Mouse (Mus musculus): ENCODE results near the gene Ythdf1. TPM values are rescaled to one million over a fixed set of nuclear protein-coding genes. Genes with fewer than 3 reads are reported as not detected.

Ythdf1 gene
- polyA plus RNA-seq, 1 experiment from 2014 or later, result 21.6 TPM

DNA sequence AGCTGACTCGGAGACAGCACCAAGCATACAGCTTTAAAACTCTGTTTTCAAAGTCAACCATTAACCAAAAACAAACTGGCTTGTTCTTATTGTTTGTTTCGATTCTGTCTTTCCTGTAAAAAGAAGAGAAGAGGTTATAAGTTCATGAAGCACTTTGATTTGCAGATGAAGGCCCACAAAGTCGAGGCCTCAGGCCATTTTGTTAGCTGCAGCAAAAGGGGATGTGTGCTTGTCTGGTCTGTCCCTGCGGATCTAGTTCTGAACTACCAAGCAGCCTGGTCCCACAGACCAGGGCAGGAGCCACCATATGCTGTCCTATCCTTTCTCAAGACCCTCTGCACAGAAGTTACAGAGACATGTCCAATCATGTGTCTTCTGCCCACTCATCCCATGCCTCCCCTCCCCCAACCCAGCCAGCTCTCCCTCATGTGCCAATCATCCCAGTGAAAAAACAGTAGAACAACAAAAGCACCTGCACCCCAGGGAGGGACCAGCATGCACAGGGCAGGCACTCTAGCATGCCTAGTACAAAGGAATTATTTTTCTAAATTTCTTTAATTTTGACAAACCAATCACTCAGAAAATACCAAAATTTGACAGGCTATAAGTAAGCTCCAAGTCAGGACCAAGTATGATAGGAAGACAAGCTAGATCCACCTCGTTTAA lies 15.1 kb downstream of the Ythdf1 start:
- H3K27me3 ChIP-seq, result no peaks in the 10 kb centered on the region
- no peak for ATAC-seq (ENCODE audit: insufficient read depth)
- H3K27ac ChIP-seq (replicated peaks), result no peak overlapping the region
- H3K4me1 ChIP-seq (replicated peaks), result peaks cover 8% of the 10 kb centered on the region; the same call in 1 of the 2 replicates
- no peak overlapping the region for H3K9ac ChIP-seq
- 58% methylated on average over 5 of the region's 5 CpGs for WGBS (ENCODE audit: insufficient replicate concordance)
- H3K36me3 ChIP-seq (replicated peaks), result peaks cover 42% of the 10 kb centered on the region
- H3K9me3 ChIP-seq (replicated peaks), result no peaks in the 10 kb centered on the region
- H3K4me3 ChIP-seq (replicated peaks), result no peak overlapping the region
- no peak overlapping the region for H3K4me2 ChIP-seq

GRCm38 (mm10) chr2:180904435-180905208 lies 16.1 kb downstream of the Ythdf1 start:
- H3K4me2 ChIP-seq, result no peak overlapping the region

GRCm38 (mm10) chr2:180902086-180902485 lies 18.7 kb downstream of the Ythdf1 start:
- no peak overlapping the region for H3K4me3 ChIP-seq (replicated peaks)
- 49% methylated on average over 2 of the region's 2 CpGs for WGBS (ENCODE audit: insufficient replicate concordance)
- H3K4me2 ChIP-seq, result no peak overlapping the region
- H3K9me3 ChIP-seq (replicated peaks), result no peaks in the 10 kb centered on the region
- H3K9ac ChIP-seq, result no peak overlapping the region
- no peak for ATAC-seq (ENCODE audit: insufficient read depth)
- H3K27me3 ChIP-seq, result peaks cover 7% of the 10 kb centered on the region
- H3K27ac ChIP-seq (replicated peaks), result no peak overlapping the region
- peaks cover 15% of the 10 kb centered on the region for H3K36me3 ChIP-seq (replicated peaks)
- H3K4me1 ChIP-seq (replicated peaks), result peaks cover 8% of the 10 kb centered on the region; the same call in 1 of the 2 replicates

More at GRCm38 (mm10) chr2:180904435-180905208, 16.1 kb downstream of the Ythdf1 start:
- H3K9me3 ChIP-seq (replicated peaks), result no peaks in the 10 kb centered on the region
- no peaks in the 10 kb centered on the region for H3K27me3 ChIP-seq
- ATAC-seq (ENCODE audit: insufficient read depth), result no peak
- H3K27ac ChIP-seq (replicated peaks), result no peak overlapping the region
- H3K4me1 ChIP-seq (replicated peaks), result peaks cover 8% of the 10 kb centered on the region; the same call in 1 of the 2 replicates
- no peak overlapping the region for H3K9ac ChIP-seq
- 86% methylated on average over 18 of the region's 18 CpGs for WGBS (ENCODE audit: insufficient replicate concordance)
- H3K36me3 ChIP-seq (replicated peaks), result peaks cover 32% of the 10 kb centered on the region
- no peak overlapping the region for H3K4me3 ChIP-seq (replicated peaks)

DNA sequence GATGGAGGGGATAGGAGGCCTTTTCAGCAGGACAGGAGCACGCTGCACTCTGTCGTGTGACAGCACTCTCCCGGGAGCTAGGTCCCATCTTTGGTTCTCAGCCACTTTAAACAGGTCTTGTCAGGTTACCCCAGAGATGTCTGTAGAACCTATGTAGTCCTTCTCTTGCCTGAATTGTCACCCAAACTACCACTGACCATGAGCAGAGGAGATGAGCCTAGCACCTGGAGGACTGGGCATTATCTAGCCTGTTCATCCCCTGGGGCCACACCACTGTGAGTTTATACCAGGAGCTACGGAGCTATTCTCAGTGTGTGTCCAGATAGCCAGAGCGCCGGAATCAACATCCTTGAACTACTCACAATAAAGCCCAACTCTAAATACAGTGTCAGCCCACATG lies 22.9 kb downstream of the Ythdf1 start:
- Histone ChIP-seq H3K27ac (replicated peaks) (no peak overlapping the region), H3K4me1 (replicated peaks) (peaks cover 21% of the 10 kb centered on the region), H3K36me3 (replicated peaks) (no peaks in the 10 kb centered on the region), H3K27me3 (peaks cover 50% of the 10 kb centered on the region), H3K4me2 (no peak overlapping the region), H3K9ac (no peak overlapping the region), H3K4me3 (replicated peaks) (no peak overlapping the region), H3K9me3 (replicated peaks) (no peaks in the 10 kb centered on the region)
- WGBS (ENCODE audit: insufficient replicate concordance), result 70% methylated on average over 6 of the region's 6 CpGs
- no peak for ATAC-seq (ENCODE audit: insufficient read depth)

DNA sequence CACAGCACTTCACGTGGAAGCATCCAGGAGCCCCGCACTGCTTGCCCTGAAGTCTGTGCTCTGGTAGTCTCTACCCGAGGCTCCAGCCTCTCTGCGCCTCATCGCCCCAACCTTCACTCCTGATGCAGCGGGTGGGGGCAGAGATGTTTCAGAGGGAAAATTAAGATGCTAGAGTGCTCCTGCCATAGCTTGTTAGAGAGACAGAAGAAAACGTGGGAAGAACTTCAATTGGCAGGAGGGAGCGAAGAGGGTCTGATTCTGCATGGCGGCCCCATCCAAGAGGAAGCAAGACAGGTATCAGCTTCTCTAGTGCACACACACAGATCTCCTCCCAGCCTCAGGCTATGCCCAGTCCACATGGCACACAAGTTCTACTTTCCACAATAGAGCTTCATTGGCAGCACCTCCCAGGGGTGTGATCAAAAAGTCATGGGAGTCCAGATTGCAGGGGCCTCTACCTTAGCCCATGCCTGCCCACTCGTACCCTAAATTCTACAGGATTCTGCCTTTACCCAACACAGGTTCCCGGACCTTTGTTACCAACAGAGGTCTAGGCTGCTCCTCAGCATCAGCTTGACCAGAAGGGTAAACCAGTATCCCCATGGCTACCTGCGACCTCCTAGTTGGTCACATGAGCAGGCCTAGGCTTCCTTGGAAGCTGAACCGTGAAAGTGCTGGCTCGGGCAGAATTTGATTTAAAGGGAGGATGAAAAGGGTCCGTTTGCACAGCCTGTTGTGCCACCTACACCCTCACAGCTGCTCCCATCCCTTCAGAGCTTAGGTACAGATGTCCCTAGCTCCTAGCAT lies 23.7 kb downstream of the Ythdf1 start:
- H3K36me3 ChIP-seq (replicated peaks), result no peaks in the 10 kb centered on the region
- 59% methylated on average over 15 of the region's 15 CpGs for whole genome bisulfite sequencing (ENCODE audit: insufficient replicate concordance)
- no peak overlapping the region for H3K4me3 ChIP-seq (replicated peaks)
- ATAC-seq (ENCODE audit: insufficient read depth), result no peak
- peaks cover 58% of the 10 kb centered on the region for H3K27me3 ChIP-seq
- no peaks in the 10 kb centered on the region for H3K9me3 ChIP-seq (replicated peaks)
- H3K27ac ChIP-seq (replicated peaks), result no peak overlapping the region
- peaks cover 23% of the 10 kb centered on the region for H3K4me1 ChIP-seq (replicated peaks)
- H3K4me2 ChIP-seq, result no peak overlapping the region
- no peak overlapping the region for H3K9ac ChIP-seq

DNA sequence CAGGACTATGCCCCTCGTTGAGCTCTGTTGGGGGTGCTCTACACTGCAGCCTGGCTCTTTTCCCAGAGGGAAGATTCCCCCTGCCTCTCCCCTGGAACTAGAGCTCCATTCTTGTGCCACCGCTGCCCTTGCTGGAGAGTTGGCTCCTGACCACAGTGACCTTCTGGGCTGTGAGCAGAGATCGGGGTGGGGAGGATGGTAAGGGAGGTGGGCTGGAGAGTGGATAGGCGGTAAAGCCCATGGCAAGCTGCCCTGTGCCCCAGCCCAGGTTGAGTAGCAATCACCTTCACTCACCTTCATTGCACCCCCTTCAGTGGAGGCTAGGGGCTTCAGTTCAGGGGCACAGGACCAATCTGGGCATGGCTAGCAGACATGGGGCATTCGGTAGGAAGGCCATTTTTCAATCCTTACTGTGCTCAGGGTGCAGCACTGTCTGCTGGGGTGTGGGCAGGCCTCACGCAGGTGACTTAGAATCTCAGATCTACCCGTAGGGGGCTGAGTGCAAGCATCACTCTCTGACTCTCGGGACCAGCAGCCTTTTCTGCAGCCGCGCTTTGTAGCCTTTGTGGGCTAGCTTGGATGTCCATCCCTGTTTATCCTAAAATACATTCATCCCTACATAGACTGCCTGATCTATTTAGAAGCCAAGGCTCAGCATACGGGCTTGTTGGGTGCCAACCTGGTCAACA lies 24.8 kb downstream of the Ythdf1 start:
- no peak for ATAC-seq (ENCODE audit: insufficient read depth)
- Histone ChIP-seq H3K9ac (no peak overlapping the region), H3K4me1 (replicated peaks) (peaks cover 23% of the 10 kb centered on the region), H3K27ac (replicated peaks) (no peak overlapping the region), H3K4me2 (no peak overlapping the region), H3K36me3 (replicated peaks) (no peaks in the 10 kb centered on the region), H3K4me3 (replicated peaks) (no peak overlapping the region), H3K9me3 (replicated peaks) (no peaks in the 10 kb centered on the region), H3K27me3 (peaks cover 68% of the 10 kb centered on the region)
- WGBS (ENCODE audit: insufficient replicate concordance), result 54% methylated on average over 11 of the region's 11 CpGs

DNA sequence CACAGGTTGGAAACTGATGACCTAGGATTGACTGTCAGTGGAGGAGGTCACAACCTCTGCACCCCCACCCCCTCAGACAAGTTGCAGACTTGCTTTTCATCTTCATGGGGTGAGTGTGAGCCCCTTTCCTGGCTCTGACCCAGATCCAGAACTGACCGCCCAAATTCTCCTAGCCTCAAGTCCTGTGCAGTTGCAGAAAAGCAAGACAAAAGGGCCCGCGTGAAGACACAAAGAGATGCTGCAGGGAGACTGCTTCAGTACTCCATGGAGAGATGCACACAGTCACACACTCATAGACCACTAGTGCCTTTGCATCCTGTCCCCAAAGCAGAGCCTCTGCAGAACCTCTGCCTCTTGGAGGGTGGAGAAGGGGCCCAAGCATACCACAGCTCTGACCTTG lies 25.4 kb downstream of the Ythdf1 start:
- no peak overlapping the region for H3K4me2 ChIP-seq
- H3K36me3 ChIP-seq (replicated peaks), result no peaks in the 10 kb centered on the region
- no peak overlapping the region for H3K27ac ChIP-seq (replicated peaks)
- H3K9ac ChIP-seq, result no peak overlapping the region
- peaks cover 23% of the 10 kb centered on the region for H3K4me1 ChIP-seq (replicated peaks)
- H3K4me3 ChIP-seq (replicated peaks), result no peak overlapping the region
- WGBS (ENCODE audit: insufficient replicate concordance), result 66% methylated on average over 3 of the region's 3 CpGs
- no peak for ATAC-seq (ENCODE audit: insufficient read depth)
- no peaks in the 10 kb centered on the region for H3K9me3 ChIP-seq (replicated peaks)
- peaks cover 75% of the 10 kb centered on the region for H3K27me3 ChIP-seq

DNA sequence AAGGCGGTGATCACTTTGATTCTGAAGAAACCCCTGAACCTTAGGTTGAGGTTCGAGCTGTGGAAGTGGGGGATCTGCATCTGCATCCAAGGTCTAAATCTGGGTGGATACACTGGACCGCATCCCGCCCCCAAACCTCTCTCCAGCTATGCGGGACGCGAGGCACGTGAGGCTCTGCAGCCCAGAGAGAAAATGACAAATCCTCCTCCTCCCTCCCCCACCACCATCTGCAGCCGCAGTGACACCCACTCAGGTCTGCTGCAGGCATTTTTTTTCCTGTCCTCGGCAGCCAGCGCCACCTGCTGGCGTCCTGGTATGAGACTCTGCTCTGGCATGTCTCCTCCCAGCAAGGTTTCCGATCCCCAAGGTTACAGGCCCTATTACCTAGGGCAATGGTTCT lies 26.0 kb downstream of the Ythdf1 start:
- Histone ChIP-seq H3K27me3 (peaks cover 81% of the 10 kb centered on the region), H3K4me2 (no peak overlapping the region; the same call in 1 of the 2 replicates), H3K9ac (no peak overlapping the region), H3K36me3 (replicated peaks) (no peaks in the 10 kb centered on the region), H3K27ac (replicated peaks) (no peak overlapping the region), H3K4me3 (replicated peaks) (no peak overlapping the region), H3K9me3 (replicated peaks) (no peaks in the 10 kb centered on the region), H3K4me1 (replicated peaks) (peaks cover 23% of the 10 kb centered on the region)
- WGBS (ENCODE audit: insufficient replicate concordance), result under 1% methylated on average over 13 of the region's 13 CpGs
- no peak for ATAC-seq (ENCODE audit: insufficient read depth)

DNA sequence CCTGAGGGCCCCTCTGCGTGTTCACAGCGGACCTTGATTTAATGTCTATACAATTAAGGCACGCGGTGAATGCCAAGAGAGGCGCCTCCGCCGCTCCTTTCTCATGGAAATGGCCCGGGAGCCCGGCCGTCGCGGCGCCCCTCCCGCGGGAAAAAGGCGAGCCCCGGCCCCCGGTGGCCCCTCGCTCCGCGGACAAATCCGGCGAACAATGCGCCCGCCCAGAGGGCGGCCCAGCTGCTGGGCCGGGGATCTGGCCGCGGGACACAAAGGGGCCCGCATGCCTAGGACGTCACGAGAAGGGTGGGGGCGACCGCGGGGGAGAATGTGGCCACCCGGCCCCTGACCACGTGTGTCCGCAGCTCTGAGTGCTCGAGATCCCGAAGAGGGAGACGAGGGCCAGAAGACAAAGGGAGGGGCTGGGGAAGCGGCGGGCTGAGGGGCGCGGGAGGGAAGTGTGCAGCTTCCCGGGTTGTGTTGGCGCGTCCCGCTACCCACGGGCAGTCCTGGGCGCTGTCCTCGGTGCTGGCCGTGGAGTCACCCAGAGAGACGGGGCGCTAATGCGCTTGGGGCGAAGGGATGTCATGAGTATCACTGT lies 26.6 kb downstream of the Ythdf1 start:
- H3K9me3 ChIP-seq (replicated peaks), result no peaks in the 10 kb centered on the region
- peak overlapping the region; percentile 54 for H3K4me2 ChIP-seq
- peaks cover 23% of the 10 kb centered on the region for H3K4me1 ChIP-seq (replicated peaks)
- ATAC-seq (ENCODE audit: insufficient read depth), result no peak; the same call in 1 of the 2 replicates
- no peak overlapping the region for H3K27ac ChIP-seq (replicated peaks)
- peaks cover 87% of the 10 kb centered on the region for H3K27me3 ChIP-seq
- under 1% methylated on average over 57 of the region's 57 CpGs for WGBS (ENCODE audit: insufficient replicate concordance)
- no peak overlapping the region for H3K9ac ChIP-seq
- H3K36me3 ChIP-seq (replicated peaks), result no peaks in the 10 kb centered on the region
- peak overlapping the region; percentile 38 for H3K4me3 ChIP-seq (replicated peaks)

GRCm38 (mm10) chr2:180893537-180894028 lies 27.2 kb downstream of the Ythdf1 start:
- no peak overlapping the region for H3K9ac ChIP-seq
- ATAC-seq (ENCODE audit: insufficient read depth), result no peak
- H3K27ac ChIP-seq (replicated peaks), result no peak overlapping the region
- no peaks in the 10 kb centered on the region for H3K36me3 ChIP-seq (replicated peaks)
- H3K27me3 ChIP-seq, result peaks cover 92% of the 10 kb centered on the region
- H3K4me2 ChIP-seq, result peak overlapping the region; percentile 54
- H3K4me1 ChIP-seq (replicated peaks), result peaks cover 23% of the 10 kb centered on the region
- H3K9me3 ChIP-seq (replicated peaks), result no peaks in the 10 kb centered on the region
- H3K4me3 ChIP-seq (replicated peaks), result peak overlapping the region; percentile 38
- 1% methylated on average over 49 of the region's 50 CpGs for WGBS (ENCODE audit: insufficient replicate concordance)
